Mouse (Mus musculus): ENCODE data around the gene Cfap97d1.

DNA sequence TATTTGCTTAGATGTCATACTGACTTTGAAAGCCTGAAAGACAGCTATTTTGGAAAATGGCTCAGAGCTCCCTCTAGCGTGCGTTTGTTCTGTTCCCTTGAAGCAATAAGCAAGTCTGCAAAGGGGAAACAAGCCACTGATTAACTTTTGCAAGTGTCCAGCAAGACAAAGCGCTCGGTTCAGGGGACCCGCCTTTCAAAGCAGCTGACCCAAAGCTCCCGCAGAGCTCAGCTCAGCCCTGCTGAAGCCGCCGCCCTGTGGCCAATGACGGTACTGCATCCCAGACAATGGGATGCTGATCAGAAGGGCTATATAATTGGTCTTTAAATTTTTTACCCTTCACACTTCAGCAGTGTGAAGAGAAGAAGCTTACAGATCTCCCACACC lies 56.1 kb downstream of the Cfap97d1 start:
- peak; percentile 85 for TF ChIP-seq CTCF (IDR thresholded peaks at IDR 0.05; ENCODE audit: insufficient read depth, low read length)
- no peak for TF ChIP-seq POLR2A (IDR thresholded peaks at IDR 0.05; ENCODE audit: borderline replicate concordance, extremely low read depth, low read depth, low read length)

All from lung, adult 2 months (tissue).